Mouse (Mus musculus) layer of hippocampus, postnatal 25 days (tissue): ENCODE measurements around the gene AW011738. TPM values are rescaled to one million over a fixed set of nuclear protein-coding genes. Genes with fewer than 3 reads are reported as not detected.

Experiments
- DNase-seq, 2 experiments: peaks; one replicate each; pipeline ENCODE4 v3.0.0; 2022; ENCODE audit warnings: mixed read lengths in 2 of 2, low spot score in 1 of 2; ENCODE audit errors: extremely low spot score in 1 of 2
- microRNA-seq, 2 experiments: library from miRNA; unstranded; fragments of <30 nt; microRNA quantifications; one replicate each; pipeline ENCODE4 v1.2.0; 2021
- total RNA-seq, 2 experiments: library from RNA; stranded (reverse); gene quantifications; 2 replicates each; pipeline ENCODE4 v1.2.3; 2021

Gene AW011738
- total RNA-seq, 2 experiments from 2014 or later, result 5.4 to 6.9 TPM

DNA sequence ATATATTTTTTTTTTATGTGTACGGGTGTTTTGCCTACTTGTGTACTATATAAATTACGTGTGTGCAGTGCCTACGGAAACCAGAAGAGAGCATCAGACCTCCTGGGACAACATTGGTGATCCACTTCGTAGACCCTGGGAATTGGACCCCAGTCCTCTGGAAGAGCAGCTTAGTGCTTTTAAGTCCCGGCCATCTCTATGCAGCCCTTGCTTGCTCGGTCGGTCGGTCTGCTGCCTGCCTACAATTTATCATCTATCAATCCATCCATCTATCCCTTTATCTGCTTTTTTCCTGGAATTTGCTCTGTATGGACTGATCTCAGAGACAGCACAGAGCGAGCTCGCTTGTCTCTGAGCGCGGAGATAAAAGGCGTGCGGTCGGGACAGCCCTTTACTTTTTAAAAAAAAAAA lies 32.3 kb downstream of the AW011738 start:
- no peak for DNase-seq

GRCm38 (mm10) chr4:156235808-156236533 lies 32.9 kb downstream of the AW011738 start, which contains the start of gene Noc2l:
Gene Noc2l (plus strand): TSS chr4:156236010.
- DNase-seq, result peak; percentile 72 to 83

GRCm38 (mm10) chr4:156236651-156237447 lies 33.7 kb downstream of the AW011738 start:
- no peak for DNase-seq

DNA sequence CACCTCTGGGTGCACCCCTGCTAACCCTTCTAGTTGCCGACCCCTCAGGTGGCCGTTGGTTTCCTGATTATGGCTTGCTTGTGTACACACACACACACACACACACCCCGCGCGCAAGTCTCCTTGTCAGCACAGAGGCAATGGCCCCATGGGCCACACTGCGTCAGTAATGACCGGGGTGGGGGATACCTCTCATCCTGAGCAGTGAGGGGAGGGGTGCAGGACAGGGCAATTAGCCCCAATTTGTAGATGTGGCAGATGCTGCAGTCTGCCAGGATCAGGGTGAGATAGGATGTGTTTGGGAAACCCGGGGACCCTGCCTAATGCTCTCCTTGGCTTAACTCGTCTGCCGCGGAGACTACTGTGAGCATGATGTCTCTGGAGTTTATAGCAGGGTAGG lies 46.5 kb downstream of the AW011738 start:
- no peak for DNase-seq

- no peak for DNase-seq
Measured at GRCm38 (mm10) chr4:156251081-156251480, 48.0 kb downstream of the AW011738 start.

DNA sequence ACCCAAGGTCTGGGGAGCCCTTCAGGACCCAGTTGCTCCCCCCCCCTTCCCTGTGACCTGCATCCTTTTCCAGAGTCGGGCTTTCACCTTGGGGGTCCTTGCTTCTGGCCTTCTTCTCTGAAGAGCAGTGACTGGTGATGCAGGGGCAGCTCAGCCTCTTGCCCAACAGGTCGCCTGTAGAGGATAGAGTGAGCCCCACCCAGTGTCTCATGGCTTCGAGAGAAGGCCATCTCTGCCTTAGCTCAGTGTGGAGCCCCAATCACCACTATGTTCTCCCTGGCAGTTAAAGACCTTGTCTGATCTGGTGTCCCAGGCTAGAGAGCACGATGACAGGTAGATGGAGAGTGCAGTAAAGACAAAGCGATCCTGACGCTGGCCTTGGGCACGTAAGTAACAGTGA lies 49.0 kb downstream of the AW011738 start:
- no peak for DNase-seq

GRCm38 (mm10) chr4:156252619-156253018 lies 49.5 kb downstream of the AW011738 start:
- DNase-seq, result no peak

DNA sequence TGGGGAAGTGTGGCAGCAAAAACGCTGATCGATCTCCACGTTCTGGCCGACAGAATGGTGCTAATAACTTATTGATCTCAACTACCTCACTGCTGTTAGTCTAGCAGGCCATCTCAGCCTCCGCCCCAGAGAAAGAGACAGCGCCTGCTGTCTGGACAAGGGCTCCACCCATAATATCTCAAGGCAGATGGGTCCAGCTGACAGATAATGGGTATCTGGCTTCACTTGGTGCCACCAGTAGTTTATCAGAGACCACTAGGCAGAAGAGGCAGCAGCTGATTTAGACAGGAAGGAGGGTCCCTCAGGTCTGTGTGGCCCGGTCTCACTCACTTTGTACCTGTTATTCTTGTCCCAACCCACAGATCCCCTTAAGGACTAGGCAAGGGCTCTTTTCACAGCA lies 49.9 kb downstream of the AW011738 start:
- no peak for DNase-seq

DNA sequence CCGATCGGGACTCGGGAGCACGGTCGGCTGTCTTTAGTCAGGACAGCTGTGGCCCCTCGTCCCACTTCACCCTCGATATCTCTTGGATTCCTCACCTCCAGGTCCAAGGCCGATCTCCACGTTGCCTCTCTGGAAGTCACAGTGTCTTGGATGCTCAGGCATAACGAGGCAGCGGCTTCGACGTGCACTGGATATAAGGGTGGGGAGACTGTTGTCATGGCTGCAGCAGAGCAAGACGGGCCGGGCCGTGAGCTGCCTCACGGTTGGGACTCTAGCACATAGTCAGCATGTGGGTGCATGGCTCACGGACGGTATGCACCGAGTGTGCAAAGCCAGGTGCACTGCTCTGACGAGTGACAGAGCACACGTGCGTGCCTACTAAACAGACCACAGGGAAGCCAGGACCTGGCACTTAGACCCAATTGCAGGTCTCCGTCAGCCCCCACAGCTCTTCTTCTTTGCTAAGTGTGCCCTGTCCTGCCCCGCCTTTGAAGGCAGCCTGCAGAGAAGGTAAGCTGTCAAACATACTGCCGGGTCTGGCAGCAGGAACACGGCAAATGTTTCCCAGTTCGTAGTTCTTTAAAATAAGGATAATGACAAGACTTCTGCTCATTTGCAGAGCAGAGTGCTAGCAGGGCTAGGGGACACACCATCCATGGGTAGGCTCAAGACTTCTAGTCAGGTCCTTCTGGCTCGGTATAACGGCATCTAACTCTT lies 51.4 kb downstream of the AW011738 start:
- no peak for DNase-seq

Small RNA genes lying within 50 kb of the gene (microRNA-seq; reads per million reads assigned to microRNA genes)
- 5.0 to 5.7 reads per million in 2 experiments for gene Mir7658

Other genes starting within 250 kb of the AW011738 start
- gene C1qtnf12, start 241.0 kb upstream of the AW011738 start, total RNA-seq, result 10 to 100 TPM; 16.7 to 17.7 TPM
- gene B3galt6, start 210.7 kb upstream of the AW011738 start, total RNA-seq, result 10 to 100 TPM; 10.4 to 11.2 TPM
- gene Sdf4, start 210.4 kb upstream of the AW011738 start, total RNA-seq, result 100 to 1,000 TPM; 180 to 193 TPM
- 1 to 10 TPM; 1.0 to 2.2 TPM for gene Tnfrsf4, start 189.5 kb upstream of the AW011738 start, total RNA-seq
- gene Tnfrsf18, start 177.1 kb upstream of the AW011738 start, total RNA-seq, result not detected
- gene Ttll10, start 143.9 kb upstream of the AW011738 start, total RNA-seq, result under 1 TPM; 0.12 to 0.31 TPM
- 10 to 100 TPM; 21.6 to 30.3 TPM for gene 9430015G10Rik, start 93.3 kb upstream of the AW011738 start, total RNA-seq
- gene Rnf223, start 72.8 kb upstream of the AW011738 start, total RNA-seq, result under 1 TPM; 0.59 to 0.89 TPM
- gene Agrn, start 5.8 kb upstream of the AW011738 start, total RNA-seq, result 100 to 1,000 TPM; 142 to 167 TPM
- under 1 TPM in 1 of 2 experiments, not detected in 1; 0.49 TPM for gene Isg15, start 2.5 kb upstream of the AW011738 start, total RNA-seq
- gene Perm1, start 12.6 kb downstream of the AW011738 start, total RNA-seq, result under 1 TPM; 0.23 to 0.27 TPM
- 10 to 100 TPM; 37.9 to 45.9 TPM for gene Plekhn1, start 31.6 kb downstream of the AW011738 start, total RNA-seq
- gene Noc2l, start 32.7 kb downstream of the AW011738 start, total RNA-seq, result 10 to 100 TPM; 60.5 to 66.7 TPM
- 1 to 10 TPM; 3.9 to 4.9 TPM for gene Samd11, start 52.4 kb downstream of the AW011738 start, total RNA-seq
- not detected for gene Vmn2r-ps159, start 127.8 kb downstream of the AW011738 start, total RNA-seq